Mouse (Mus musculus) CH12.LX (cell line): ENCODE measurements at regions not wholly inside any gene's neighbourhood (a gene's known extent, or its start where the extent isn't known, plus 50 kb on each side); places are given as distances from the start of the nearest gene placed in this dataset.

Experiments
- DNase-seq: peaks from one replicate; pipeline ENCODE4 v3.0.0-alpha.2; 2013; ENCODE audit errors: extremely low read depth
- H3K27ac ChIP-seq: 2 replicates; pipeline ENCODE4 v1.5.1; 2012; ENCODE audit warnings: low read depth, mild to moderate bottlenecking, control low read depth, moderate library complexity; ENCODE audit not compliant: insufficient read depth
- H3K27me3 ChIP-seq: replicated peaks from 2 replicates; pipeline ENCODE3; 2012; ENCODE audit warnings: inconsistent platforms
- H3K36me3 ChIP-seq, 2 experiments: replicated peaks in 1 of 2; 2 replicates each; pipeline versions ENCODE3 to v1.6.1; 2012; ENCODE audit warnings: inconsistent platforms in 1 of 2, low read length in 1 of 2, mild to moderate bottlenecking in 1 of 2, mixed read lengths in 1 of 2, moderate library complexity in 1 of 2; ENCODE audit not compliant: control insufficient read depth in 1 of 2, insufficient read depth in 1 of 2
- H3K4me1 ChIP-seq, 2 experiments: 2 replicates each; pipeline ENCODE4 v1.6.1; 2012; ENCODE audit warnings: inconsistent platforms in 1 of 2, moderate library complexity in 1 of 2; ENCODE audit not compliant: insufficient read depth in 2 of 2, control insufficient read depth in 1 of 2
- H3K4me2 ChIP-seq: 2 replicates; pipeline ENCODE4 v1.6.1; 2012; ENCODE audit warnings: low read depth, mild to moderate bottlenecking, control low read depth; ENCODE audit not compliant: poor library complexity, insufficient read depth, severe bottlenecking
- H3K4me3 ChIP-seq, 3 experiments: fragments of 150-350 bp in 1 of 3; sonication (generic) in 1 of 3; replicated peaks in 1 of 3; 2 replicates each; pipeline versions ENCODE3 to v1.5.1; 2011 to 2012; ENCODE audit warnings: low read depth in 2 of 3, low read length in 2 of 3, mild to moderate bottlenecking in 2 of 3, moderate library complexity in 2 of 3, control low read depth in 1 of 3, improper control_type of control experiment in 1 of 3, inconsistent platforms in 1 of 3, mixed read lengths in 1 of 3; ENCODE audit not compliant: poor library complexity in 1 of 3
- H3K79me2 ChIP-seq: replicated peaks from 2 replicates; pipeline ENCODE4 v1.6.1; 2012; ENCODE audit warnings: mild to moderate bottlenecking, moderate library complexity; ENCODE audit not compliant: control insufficient read depth, poor library complexity, insufficient read depth, severe bottlenecking; ENCODE audit errors: extremely low read depth
- H3K9ac ChIP-seq: 2 replicates; pipeline ENCODE4 v1.6.1; 2012; ENCODE audit warnings: low read depth, mild to moderate bottlenecking, control low read depth, moderate library complexity; ENCODE audit not compliant: insufficient read depth
- H3K9me3 ChIP-seq: replicated peaks from 2 replicates; pipeline ENCODE3; 2012; ENCODE audit warnings: low read length, inconsistent platforms, mixed read lengths
- BHLHE40 ChIP-seq: IDR thresholded peaks from 2 replicates; pipeline ENCODE4 v1.6.1; 2011; ENCODE audit warnings: mild to moderate bottlenecking, low read depth, low read length, improper control_type of control experiment
- CHD2 ChIP-seq: IDR thresholded peaks from 2 replicates; pipeline ENCODE4 v1.6.1; 2011; ENCODE audit warnings: low read length, improper control_type of control experiment
- ELF1 ChIP-seq: IDR thresholded peaks from 2 replicates; pipeline ENCODE4 v1.6.1; 2014; ENCODE audit warnings: low read depth, mild to moderate bottlenecking, inconsistent platforms, low read length, improper control_type of control experiment
- JUN ChIP-seq: IDR thresholded peaks from 2 replicates; pipeline ENCODE4 v1.6.1; 2011; ENCODE audit warnings: low read depth, mild to moderate bottlenecking, low read length, improper control_type of control experiment, moderate library complexity; ENCODE audit not compliant: insufficient read depth
- JUND ChIP-seq: conservative IDR thresholded peaks from 2 replicates; pipeline ENCODE4 v1.6.1; 2011; ENCODE audit warnings: low read depth, low read length, improper control_type of control experiment
- MAZ ChIP-seq: IDR thresholded peaks from 2 replicates; pipeline ENCODE4 v1.6.1; 2012; ENCODE audit warnings: low read depth, mild to moderate bottlenecking, inconsistent platforms, low read length, improper control_type of control experiment, moderate library complexity
- MEF2A ChIP-seq: IDR thresholded peaks from 2 replicates; pipeline ENCODE4 v1.6.1; 2014; ENCODE audit warnings: low read depth, mild to moderate bottlenecking, inconsistent platforms, low read length, improper control_type of control experiment, borderline replicate concordance
- MYC ChIP-seq: IDR thresholded peaks from 2 replicates; pipeline ENCODE4 v1.6.1; 2011; ENCODE audit warnings: low read depth, mild to moderate bottlenecking, improper control_type of control experiment, low read length
- NRF1 ChIP-seq: IDR thresholded peaks from 2 replicates; pipeline ENCODE4 v1.6.1; 2014; ENCODE audit warnings: low read depth, mild to moderate bottlenecking, inconsistent platforms, low read length, improper control_type of control experiment, moderate library complexity
- PAX5 ChIP-seq: IDR thresholded peaks from 2 replicates; pipeline ENCODE4 v1.6.1; 2012; ENCODE audit warnings: low read length, inconsistent platforms, mixed read lengths
- POLR2AphosphoS2 ChIP-seq: IDR thresholded peaks from 2 replicates; pipeline ENCODE4 v1.6.1; 2011; ENCODE audit warnings: low read depth, low read length, improper control_type of control experiment
- RAD21 ChIP-seq: IDR thresholded peaks from 2 replicates; pipeline ENCODE4 v1.6.1; 2011; ENCODE audit warnings: low read depth, mild to moderate bottlenecking, low read length, improper control_type of control experiment, moderate library complexity
- SIN3A ChIP-seq: IDR thresholded peaks from 2 replicates; pipeline ENCODE4 v1.6.1; 2012; ENCODE audit warnings: low read length, improper control_type of control experiment, inconsistent platforms
- TBP ChIP-seq: conservative IDR thresholded peaks from 2 replicates; pipeline ENCODE4 v1.6.1; 2011; ENCODE audit warnings: low read depth, low read length, improper control_type of control experiment
- UBTF ChIP-seq: IDR thresholded peaks from 2 replicates; pipeline ENCODE4 v1.6.1; 2012; ENCODE audit warnings: low read depth, mild to moderate bottlenecking, inconsistent platforms, low read length, improper control_type of control experiment, moderate library complexity
- USF1 ChIP-seq: IDR thresholded peaks from 2 replicates; pipeline ENCODE4 v1.6.1; 2014; ENCODE audit warnings: low read depth, mild to moderate bottlenecking, inconsistent platforms, low read length, improper control_type of control experiment
- USF2 ChIP-seq: conservative IDR thresholded peaks from 2 replicates; pipeline ENCODE4 v1.6.1; 2011; ENCODE audit warnings: low read depth, low read length, improper control_type of control experiment
- ZKSCAN1 ChIP-seq: IDR thresholded peaks from 2 replicates; pipeline ENCODE4 v1.6.1; 2012; ENCODE audit warnings: low read depth, inconsistent platforms, low read length, improper control_type of control experiment, borderline replicate concordance
- ZMIZ1 ChIP-seq: IDR thresholded peaks from 2 replicates; pipeline ENCODE4 v1.6.1; 2012; ENCODE audit warnings: low read depth, mild to moderate bottlenecking, inconsistent platforms, low read length, improper control_type of control experiment
- ZNF384 ChIP-seq: IDR thresholded peaks from 2 replicates; pipeline ENCODE4 v1.6.1; 2012; ENCODE audit warnings: low read depth, low read length, improper control_type of control experiment, inconsistent platforms
- dilution Hi-C: fragments of 300-500 bp; cut with MboI; formaldehyde crosslinking; loops from 2 replicates; pipeline ENCODE4 v1.14.3; 2020; ENCODE audit warnings: low sequenced_read_pairs; ENCODE audit not compliant: extremely low pct_unique_long_range_greater_than_20kb, extremely low pct_ligation_motif_present
- in situ Hi-C: fragments of 300-500 bp; cut with MboI; formaldehyde crosslinking; loops from 3 replicates; pipeline ENCODE4 v1.14.3; 2019; ENCODE audit warnings: low sequenced_read_pairs, low pct_ligation_motif_present, low pct_unique_long_range_greater_than_20kb, mixed read lengths

DNA sequence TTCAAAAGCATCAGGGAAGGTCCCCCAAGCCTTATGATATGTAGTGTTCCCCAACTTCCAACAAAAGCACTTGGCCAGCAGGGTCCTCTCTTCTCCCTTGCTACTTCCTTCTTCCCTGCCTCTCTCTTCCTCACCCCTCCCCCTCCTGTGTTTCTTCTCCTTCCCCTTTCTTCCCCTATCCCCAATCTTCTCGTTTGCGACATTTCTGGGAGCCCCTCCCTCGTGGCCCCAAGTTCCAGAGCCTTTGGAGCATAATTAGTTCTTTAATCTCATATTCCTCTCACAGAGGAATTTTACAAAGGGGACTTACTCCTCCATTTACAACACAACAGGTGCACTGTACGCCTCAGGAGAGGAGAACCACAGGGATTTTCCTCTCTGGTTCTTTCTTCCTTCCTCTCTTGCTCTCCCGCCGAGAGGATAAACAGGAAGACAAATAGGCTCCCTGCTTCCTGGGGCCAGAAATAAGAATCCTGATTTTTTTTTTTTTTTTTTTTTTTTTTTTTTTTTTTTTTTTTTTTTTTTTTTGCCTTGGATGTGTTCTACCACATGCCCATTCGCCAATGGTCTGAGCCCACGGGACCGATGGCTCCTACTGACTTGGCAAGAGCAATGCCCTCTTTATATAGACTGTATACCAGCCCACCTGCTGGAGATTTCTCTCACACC lies 578.4 kb upstream of the Gm10131 start:
- Histone ChIP-seq H3K27me3 (no peaks in the 10 kb centered on the region), H3K27ac (no peak overlapping the region), H3K4me2 (no peak overlapping the region), H3K4me1 (peaks cover 0 to 7% of the 10 kb centered on the region in 2 experiments; a peak in 2 of 4 replicates), H3K4me3 (no peak overlapping the region), H3K36me3 (no peaks in the 10 kb centered on the region), H3K79me2 (no peaks in the 10 kb centered on the region), H3K9ac (no peak overlapping the region), H3K9me3 (no peaks in the 10 kb centered on the region)
- DNase-seq, result no peak
- TF ChIP-seq CHD2 (no peak), TBP (no peak), MAZ (no peak), UBTF (no peak), POLR2AphosphoS2 (no peak), ZNF384 (peak; percentile 70), SIN3A (no peak), PAX5 (no peak)
- in situ Hi-C loops (no loop called here), dilution Hi-C loops (no loop called here)

- DNase-seq, result no peak
- dilution Hi-C loops, result no loop called here
- H3K79me2 ChIP-seq, result no peaks in the 10 kb centered on the region
- H3K9ac ChIP-seq, result no peak overlapping the region
- TF ChIP-seq USF1 (no peak), ZMIZ1 (no peak), MEF2A (no peak), USF2 (no peak), BHLHE40 (no peak), ELF1 (no peak), JUND (no peak), JUN (no peak), NRF1 (no peak), MYC (no peak), SIN3A (no peak), RAD21 (no peak), ZKSCAN1 (no peak)
- H3K4me1 ChIP-seq, result peaks cover 0 to 7% of the 10 kb centered on the region in 2 experiments; a peak in 2 of 4 replicates
- H3K36me3 ChIP-seq, result no peaks in the 10 kb centered on the region
- no peak overlapping the region for H3K4me3 ChIP-seq
- no peaks in the 10 kb centered on the region for H3K9me3 ChIP-seq
- in situ Hi-C loops, result no loop called here
- no peak overlapping the region for H3K4me2 ChIP-seq
- H3K27me3 ChIP-seq, result no peaks in the 10 kb centered on the region
- H3K27ac ChIP-seq, result no peak overlapping the region
Observed at GRCm38 (mm10) chr8:34689049-34689824, 577.7 kb upstream of the Gm10131 start.
